Mouse (Mus musculus): ENCODE measurements around the gene Jph2. TPM values are rescaled to one million over a fixed set of nuclear protein-coding genes. Genes with fewer than 3 reads are reported as not detected.

Gene Jph2
- polyA plus RNA-seq, 1 experiment: not detected

GRCm38 (mm10) chr2:163398770-163399169, 977 bp upstream of the Jph2 start:
- H3K4me1 ChIP-seq (ENCODE audit: control insufficient read depth, insufficient read depth, low read length): 0 out of 2 replicates have a peak, but pooled peaks cover 3% of the 10 kb centered on the region
- H3K27ac ChIP-seq (ENCODE audit: insufficient read depth, low read depth, low read length): no peak overlapping the region
- WGBS: 73% methylated on average over 4 of the region's 4 CpGs
- TF ChIP-seq POLR2A (IDR thresholded peaks at IDR 0.05; ENCODE audit: insufficient read depth, low read depth, low read length): no peak
- TF ChIP-seq CTCF (IDR thresholded peaks at IDR 0.05; ENCODE audit: insufficient read depth, low read depth, low read length): no peak
- H3K4me3 ChIP-seq (ENCODE audit: insufficient read depth, low read depth, low read length): no peak overlapping the region

GRCm38 (mm10) chr2:163397071-163397470, 722 bp downstream of the Jph2 start:
- 91% methylated on average over 19 of the region's 19 CpGs for WGBS
- no peak overlapping the region for H3K27ac ChIP-seq (ENCODE audit: insufficient read depth, low read depth, low read length)
- TF ChIP-seq CTCF (IDR thresholded peaks at IDR 0.05; ENCODE audit: insufficient read depth, low read depth, low read length) (no peak), POLR2A (IDR thresholded peaks at IDR 0.05; ENCODE audit: insufficient read depth, low read depth, low read length) (no peak)
- H3K4me1 ChIP-seq (ENCODE audit: control insufficient read depth, insufficient read depth, low read length): 0 out of 2 replicates have a peak, but pooled peaks cover 3% of the 10 kb centered on the region
- H3K4me3 ChIP-seq (ENCODE audit: insufficient read depth, low read depth, low read length): no peak overlapping the region

DNA sequence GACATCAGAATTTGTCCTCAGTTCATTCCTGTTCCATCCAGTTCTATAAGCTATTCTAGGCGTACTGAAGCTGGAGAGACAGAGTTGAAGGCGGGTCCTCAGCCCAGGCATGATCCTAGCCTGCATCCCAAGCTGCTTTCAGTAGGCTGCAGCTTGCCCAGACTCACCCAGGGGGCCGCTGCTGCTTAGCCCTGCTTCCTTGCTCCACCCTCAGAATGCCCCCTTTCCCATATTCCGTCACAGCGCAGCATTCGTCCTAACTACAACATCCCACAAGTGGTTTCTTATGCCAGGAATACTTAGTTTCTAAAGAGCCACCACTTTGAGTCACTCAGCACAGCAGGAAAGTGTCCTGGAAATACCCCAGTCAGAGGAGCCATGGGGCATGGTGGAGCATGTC, 2.8 kb downstream of the Jph2 start:
- Histone ChIP-seq H3K27ac (ENCODE audit: insufficient read depth, low read depth, low read length) (no peak overlapping the region), H3K4me3 (ENCODE audit: insufficient read depth, low read depth, low read length) (no peak overlapping the region), H3K4me1 (ENCODE audit: control insufficient read depth, insufficient read depth, low read length) (0 out of 2 replicates have a peak, but pooled peaks cover 3% of the 10 kb centered on the region)
- TF ChIP-seq POLR2A (IDR thresholded peaks at IDR 0.05; ENCODE audit: insufficient read depth, low read depth, low read length): no peak
- TF ChIP-seq CTCF (IDR thresholded peaks at IDR 0.05; ENCODE audit: insufficient read depth, low read depth, low read length): no peak
- WGBS: 68% methylated on average over 6 of the region's 6 CpGs

- Histone ChIP-seq H3K4me1 (ENCODE audit: control insufficient read depth, insufficient read depth, low read length) (0 out of 2 replicates have a peak, but pooled peaks cover 3% of the 10 kb centered on the region), H3K27ac (ENCODE audit: insufficient read depth, low read depth, low read length) (no peak overlapping the region), H3K4me3 (ENCODE audit: insufficient read depth, low read depth, low read length) (no peak overlapping the region)
- no peak for TF ChIP-seq POLR2A (IDR thresholded peaks at IDR 0.05; ENCODE audit: insufficient read depth, low read depth, low read length)
- no peak for TF ChIP-seq CTCF (IDR thresholded peaks at IDR 0.05; ENCODE audit: insufficient read depth, low read depth, low read length)
- 85% methylated on average over 6 of the region's 6 CpGs for WGBS
Observed at GRCm38 (mm10) chr2:163393976-163394375, 3.8 kb downstream of the Jph2 start.

- Histone ChIP-seq H3K4me3 (ENCODE audit: insufficient read depth, low read depth, low read length) (no peak overlapping the region), H3K4me1 (ENCODE audit: control insufficient read depth, insufficient read depth, low read length) (0 out of 2 replicates have a peak, but pooled peaks cover 3% of the 10 kb centered on the region), H3K27ac (ENCODE audit: insufficient read depth, low read depth, low read length) (no peak overlapping the region)
- TF ChIP-seq POLR2A (IDR thresholded peaks at IDR 0.05; ENCODE audit: insufficient read depth, low read depth, low read length): no peak
- TF ChIP-seq CTCF (IDR thresholded peaks at IDR 0.05; ENCODE audit: insufficient read depth, low read depth, low read length): no peak
- WGBS: 92% methylated on average over 10 of the region's 10 CpGs
Observed at GRCm38 (mm10) chr2:163393241-163393640, 4.6 kb downstream of the Jph2 start.

DNA sequence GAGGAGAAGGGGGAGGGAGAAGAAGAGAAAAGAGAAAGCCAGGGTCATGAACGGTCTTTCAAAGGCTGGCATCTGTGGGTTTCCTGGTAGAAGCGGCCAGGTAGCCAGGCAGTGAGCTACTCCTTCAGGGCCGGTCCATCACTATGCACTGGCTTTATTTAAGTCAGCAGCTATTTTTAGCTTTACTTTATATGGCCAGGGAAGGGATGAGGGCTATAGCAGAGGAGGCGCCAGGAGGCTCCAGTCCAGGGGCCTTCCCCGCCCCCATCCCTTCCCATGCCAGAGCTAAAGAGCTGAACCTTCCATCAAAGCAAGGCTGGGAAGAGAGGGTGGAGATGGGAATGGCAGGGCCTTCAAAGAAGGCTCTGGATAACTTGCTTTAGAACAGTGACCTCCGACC, 5.4 kb downstream of the Jph2 start:
- H3K4me3 ChIP-seq (ENCODE audit: insufficient read depth, low read depth, low read length): no peak overlapping the region
- no peaks in the 10 kb centered on the region for H3K4me1 ChIP-seq (ENCODE audit: control insufficient read depth, insufficient read depth, low read length)
- H3K27ac ChIP-seq (ENCODE audit: insufficient read depth, low read depth, low read length): no peak overlapping the region
- TF ChIP-seq CTCF (IDR thresholded peaks at IDR 0.05; ENCODE audit: insufficient read depth, low read depth, low read length) (no peak), POLR2A (IDR thresholded peaks at IDR 0.05; ENCODE audit: insufficient read depth, low read depth, low read length) (no peak)
- 86% methylated on average over 6 of the region's 6 CpGs for whole genome bisulfite sequencing

- Histone ChIP-seq H3K4me1 (ENCODE audit: control insufficient read depth, insufficient read depth, low read length) (no peaks in the 10 kb centered on the region), H3K27ac (ENCODE audit: insufficient read depth, low read depth, low read length) (no peak overlapping the region), H3K4me3 (ENCODE audit: insufficient read depth, low read depth, low read length) (no peak overlapping the region)
- 85% methylated on average over 15 of the region's 15 CpGs for WGBS
- TF ChIP-seq POLR2A (IDR thresholded peaks at IDR 0.05; ENCODE audit: insufficient read depth, low read depth, low read length) (no peak), CTCF (IDR thresholded peaks at IDR 0.05; ENCODE audit: insufficient read depth, low read depth, low read length) (no peak)
Observed at GRCm38 (mm10) chr2:163386423-163387190, 11.2 kb downstream of the Jph2 start.

DNA sequence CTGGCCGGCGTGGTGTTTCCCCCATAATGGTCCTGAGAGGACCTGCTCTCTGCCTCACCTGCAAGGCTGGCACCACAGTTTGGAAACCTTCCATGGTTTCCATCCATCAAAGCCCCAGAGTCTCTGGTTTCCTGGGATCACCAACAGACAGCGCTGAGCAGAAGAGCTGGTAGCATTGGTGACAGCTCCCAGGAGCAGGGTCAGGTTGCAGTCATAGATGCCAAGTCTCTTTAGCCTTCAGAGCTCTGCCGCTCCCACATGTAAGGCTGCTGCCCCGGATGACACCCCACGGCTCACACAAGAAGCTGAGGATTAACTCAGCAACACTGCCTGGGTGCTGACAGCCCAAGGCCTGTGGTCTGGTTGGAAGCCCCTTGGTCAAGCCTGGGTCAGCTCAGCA, 12.7 kb downstream of the Jph2 start:
- 86% methylated on average over 6 of the region's 6 CpGs for WGBS
- no peak overlapping the region for H3K27ac ChIP-seq (ENCODE audit: insufficient read depth, low read depth, low read length)
- no peak overlapping the region for H3K4me3 ChIP-seq (ENCODE audit: insufficient read depth, low read depth, low read length)
- H3K4me1 ChIP-seq (ENCODE audit: control insufficient read depth, insufficient read depth, low read length): no peaks in the 10 kb centered on the region
- TF ChIP-seq POLR2A (IDR thresholded peaks at IDR 0.05; ENCODE audit: insufficient read depth, low read depth, low read length) (no peak), CTCF (IDR thresholded peaks at IDR 0.05; ENCODE audit: insufficient read depth, low read depth, low read length) (no peak)

GRCm38 (mm10) chr2:163381246-163381645, 16.5 kb downstream of the Jph2 start:
- Histone ChIP-seq H3K4me3 (ENCODE audit: insufficient read depth, low read depth, low read length) (no peak overlapping the region), H3K27ac (ENCODE audit: insufficient read depth, low read depth, low read length) (no peak overlapping the region), H3K4me1 (ENCODE audit: control insufficient read depth, insufficient read depth, low read length) (no peaks in the 10 kb centered on the region)
- 90% methylated on average over 8 of the region's 8 CpGs for WGBS
- TF ChIP-seq CTCF (IDR thresholded peaks at IDR 0.05; ENCODE audit: insufficient read depth, low read depth, low read length): no peak
- no peak for TF ChIP-seq POLR2A (IDR thresholded peaks at IDR 0.05; ENCODE audit: insufficient read depth, low read depth, low read length)
